Mouse (Mus musculus): ENCODE data around the gene Btnl10.

GRCm38 (mm10) chr11:58948542-58949479, 31.1 kb downstream of the Btnl10 start, which contains the start of gene Hist3h2ba:
- TF ChIP-seq CTCF (conservative IDR thresholded peaks at IDR 0.05 in 1 of 2, IDR thresholded peaks at IDR 0.05 in 1 of 2; ENCODE audit: low read depth in 2 of 2, low read length in 2 of 2) (no peak), POLR2A (IDR thresholded peaks at IDR 0.05; ENCODE audit: low read depth, low read length) (no peak), TCF12 (IDR thresholded peaks at IDR 0.05; ENCODE audit: low read depth, low read length) (no peak), MAZ (IDR thresholded peaks at IDR 0.05; ENCODE audit: low read depth, low read length) (no peak), CHD2 (IDR thresholded peaks at IDR 0.05; ENCODE audit: low read length) (no peak), JUN (IDR thresholded peaks at IDR 0.05; ENCODE audit: insufficient read depth, low read depth, low read length) (no peak), HCFC1 (IDR thresholded peaks at IDR 0.05; ENCODE audit: low read depth, low read length) (no peak), JUND (conservative IDR thresholded peaks at IDR 0.05; ENCODE audit: low read depth, low read length) (no peak), NELFE (IDR thresholded peaks at IDR 0.05; ENCODE audit: low read depth, low read length) (no peak)
